Mouse (Mus musculus): ENCODE measurements around the gene Gimap5. TPM values are rescaled to one million over a fixed set of nuclear protein-coding genes. Genes with fewer than 3 reads are reported as not detected.

Gimap5 gene
- total and polyA plus RNA-seq, 3 experiments, result not detected

GRCm38 (mm10) chr6:48698888-48699287 is 47.1 kb upstream of the Gimap5 start:
- DNase-seq (ENCODE audit: low read depth, low spot score), result no peak
- Histone ChIP-seq H3K36me3 (ENCODE audit: control insufficient read depth in 1 of 2, insufficient read depth in 2 of 2, low read length in 2 of 2) (no peaks in the 10 kb centered on the region), H3K9ac (ENCODE audit: control insufficient read depth, low read depth, low read length, poor library complexity, severe bottlenecking) (no peak overlapping the region), H3K79me2 (ENCODE audit: control insufficient read depth, insufficient read depth, low read length, poor library complexity) (no peaks in the 10 kb centered on the region), H3K27ac (ENCODE audit: control insufficient read depth, low read depth, low read length) (no peak overlapping the region), H3K4me1 (ENCODE audit: control insufficient read depth in 1 of 2, insufficient read depth in 2 of 2, low read length in 2 of 2) (no peaks in the 10 kb centered on the region), H3K9me3 (replicated peaks; ENCODE audit: insufficient read depth, low read length) (no peaks in the 10 kb centered on the region), H3K27me3 (ENCODE audit: control insufficient read depth in 1 of 2, insufficient read depth in 2 of 2, low read length in 2 of 2) (no peaks in the 10 kb centered on the region), H3K4me3 (ENCODE audit: control insufficient read depth in 1 of 2, insufficient read depth in 1 of 2, low read depth in 2 of 2, low read length in 2 of 2) (no peak overlapping the region)
- TF ChIP-seq BHLHE40 (IDR thresholded peaks at IDR 0.05; ENCODE audit: borderline replicate concordance, low read depth, low read length) (no peak), USF1 (IDR thresholded peaks at IDR 0.05; ENCODE audit: low read depth, low read length) (no peak), CHD1 (IDR thresholded peaks at IDR 0.05; ENCODE audit: low read depth, low read length) (no peak), MXI1 (IDR thresholded peaks at IDR 0.05; ENCODE audit: low read depth, low read length) (no peak), ZMIZ1 (IDR thresholded peaks at IDR 0.05; ENCODE audit: low read depth, low read length) (no peak), JUND (IDR thresholded peaks at IDR 0.05; ENCODE audit: low read depth, low read length) (no peak), HCFC1 (IDR thresholded peaks at IDR 0.05; ENCODE audit: low read depth, low read length) (no peak), ELF1 (IDR thresholded peaks at IDR 0.05; ENCODE audit: low read depth, low read length) (no peak), E2F4 (IDR thresholded peaks at IDR 0.05; ENCODE audit: borderline replicate concordance, low read depth, low read length) (no peak), MAX (IDR thresholded peaks at IDR 0.05; ENCODE audit: low read length) (no peak), GABPA (IDR thresholded peaks at IDR 0.05; ENCODE audit: low read depth, low read length) (no peak), MEF2A (IDR thresholded peaks at IDR 0.05; ENCODE audit: extremely low read depth, insufficient replicate concordance, low read depth, low read length, poor library complexity, severe bottlenecking) (no peak), SMC3 (IDR thresholded peaks at IDR 0.05; ENCODE audit: low read depth, low read length) (no peak)

GRCm38 (mm10) chr6:48700251-48701075 is 45.5 kb upstream of the Gimap5 start:
- Histone ChIP-seq H3K9me3 (replicated peaks; ENCODE audit: insufficient read depth, low read length) (no peaks in the 10 kb centered on the region), H3K79me2 (ENCODE audit: control insufficient read depth, insufficient read depth, low read length, poor library complexity) (no peaks in the 10 kb centered on the region), H3K27me3 (ENCODE audit: control insufficient read depth in 1 of 2, insufficient read depth in 2 of 2, low read length in 2 of 2) (no peaks in the 10 kb centered on the region), H3K4me1 (ENCODE audit: control insufficient read depth in 1 of 2, insufficient read depth in 2 of 2, low read length in 2 of 2) (no peaks in the 10 kb centered on the region), H3K27ac (ENCODE audit: control insufficient read depth, low read depth, low read length) (no peak overlapping the region), H3K9ac (ENCODE audit: control insufficient read depth, low read depth, low read length, poor library complexity, severe bottlenecking) (no peak overlapping the region), H3K36me3 (ENCODE audit: control insufficient read depth in 1 of 2, insufficient read depth in 2 of 2, low read length in 2 of 2) (no peaks in the 10 kb centered on the region), H3K4me3 (ENCODE audit: control insufficient read depth in 1 of 2, insufficient read depth in 1 of 2, low read depth in 2 of 2, low read length in 2 of 2) (no peak overlapping the region)
- peak; percentile 13 for DNase-seq (ENCODE audit: low read depth, low spot score)
- no peak for TF ChIP-seq ZMIZ1 (IDR thresholded peaks at IDR 0.05; ENCODE audit: low read depth, low read length)
- no peak for TF ChIP-seq TBP (IDR thresholded peaks at IDR 0.05; ENCODE audit: low read depth, low read length)
- no peak for TF ChIP-seq GABPA (IDR thresholded peaks at IDR 0.05; ENCODE audit: low read depth, low read length)
- no peak for TF ChIP-seq HCFC1 (IDR thresholded peaks at IDR 0.05; ENCODE audit: low read depth, low read length)
- no peak for TF ChIP-seq UBTF (IDR thresholded peaks at IDR 0.05; ENCODE audit: borderline replicate concordance, insufficient read depth, low read depth, low read length)
- no peak for TF ChIP-seq MAFK (IDR thresholded peaks at IDR 0.05; ENCODE audit: borderline replicate concordance, low read depth, low read length)
- no peak for TF ChIP-seq BHLHE40 (IDR thresholded peaks at IDR 0.05; ENCODE audit: borderline replicate concordance, low read depth, low read length)
- TF ChIP-seq CHD2 (IDR thresholded peaks at IDR 0.05; ENCODE audit: low read length), result no peak
- TF ChIP-seq MYC (IDR thresholded peaks at IDR 0.05; ENCODE audit: low read depth, low read length), result no peak
- TF ChIP-seq USF2 (IDR thresholded peaks at IDR 0.05; ENCODE audit: borderline replicate concordance in 1 of 2, insufficient read depth in 1 of 2, low read depth in 1 of 2, low read length in 2 of 2), result no peak
- TF ChIP-seq MEF2A (IDR thresholded peaks at IDR 0.05; ENCODE audit: extremely low read depth, insufficient replicate concordance, low read depth, low read length, poor library complexity, severe bottlenecking), result no peak
- TF ChIP-seq SMC3 (IDR thresholded peaks at IDR 0.05; ENCODE audit: low read depth, low read length), result no peak

Measured in MEL (cell line).